Mouse (Mus musculus): ENCODE data around the gene Pvr. TPM values are rescaled to one million over a fixed set of nuclear protein-coding genes. Genes with fewer than 3 reads are reported as not detected.

Gene Pvr
- 10 to 100 TPM; 14.6 to 14.8 TPM for total RNA-seq (2021)
- long read RNA-seq, experiment 1, partial matches to known transcripts, result 1 of 2 reads
- long read RNA-seq, experiment 1, other reads (novel, unspliced or antisense), result 0 of 2 reads
- long read RNA-seq, experiment 2, partial matches to known transcripts, result 0 of 3 reads
- long read RNA-seq, experiment 2, other reads (novel, unspliced or antisense), result 2 of 3 reads

- peak within 1 kb of the TSS; percentile 71 for H3K4me3 ChIP-seq
- H3K27ac ChIP-seq, result peak within 1 kb of the TSS; percentile 77
- peak; percentile 28 for TF ChIP-seq CTCF (IDR thresholded peaks at IDR 0.05)
- peak; percentile 70 to 77 for DNase-seq (ENCODE audit: extremely low spot score in 1 of 2, low spot score in 2 of 2)
- intact Hi-C loops (cut with DNase I), result loop anchor here (1.0 kb wide), 1 partner anchor 13 kb away; no protein-coding TSS in a partner anchor
These were observed at the start of gene Pvr for GRCm38 (mm10) chr7:19920506-19921261. Gene Pvr (minus strand): TSS chr7:19921160.

GRCm38 (mm10) chr7:19970196-19970595 is 49.2 kb upstream of the Pvr start:
- DNase-seq (ENCODE audit: extremely low spot score in 1 of 2, low spot score in 2 of 2), result no peak
- no peak for TF ChIP-seq CTCF (IDR thresholded peaks at IDR 0.05)
- Histone ChIP-seq H3K27ac (no peak overlapping the region), H3K4me3 (no peak overlapping the region)
- intact Hi-C loops (cut with DNase I), result no loop called here

DNA sequence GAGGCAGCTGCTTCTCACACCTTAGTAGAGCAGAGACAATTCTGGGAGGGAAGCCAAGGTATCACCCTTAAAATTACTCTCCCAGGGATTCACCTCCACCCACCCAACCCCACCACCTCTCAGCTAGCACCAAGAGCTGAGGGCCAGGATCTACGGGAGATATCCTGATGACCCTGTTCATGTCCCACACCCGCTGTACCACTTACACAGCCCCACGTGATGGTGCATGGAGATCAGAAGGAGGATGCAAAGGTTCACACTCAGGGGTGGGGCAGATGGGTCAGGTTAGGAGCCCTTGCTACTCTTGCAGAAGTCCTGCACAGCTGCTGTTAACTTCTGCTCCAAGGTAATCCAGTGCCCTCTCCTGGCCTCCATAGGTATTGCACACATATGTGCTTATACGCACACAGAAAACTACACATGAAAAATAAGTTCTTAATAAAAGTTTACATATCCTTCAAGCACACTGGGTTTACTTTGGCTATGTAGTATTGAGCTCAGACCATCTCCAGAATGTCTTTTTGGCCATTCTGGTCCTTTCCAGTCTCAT is 48.7 kb upstream of the Pvr start:
- no peak overlapping the region for H3K27ac ChIP-seq
- H3K4me3 ChIP-seq, result no peak overlapping the region
- TF ChIP-seq CTCF (IDR thresholded peaks at IDR 0.05), result no peak
- intact Hi-C loops (cut with DNase I), result no loop called here
- no peak for DNase-seq (ENCODE audit: extremely low spot score in 1 of 2, low spot score in 2 of 2)

DNA sequence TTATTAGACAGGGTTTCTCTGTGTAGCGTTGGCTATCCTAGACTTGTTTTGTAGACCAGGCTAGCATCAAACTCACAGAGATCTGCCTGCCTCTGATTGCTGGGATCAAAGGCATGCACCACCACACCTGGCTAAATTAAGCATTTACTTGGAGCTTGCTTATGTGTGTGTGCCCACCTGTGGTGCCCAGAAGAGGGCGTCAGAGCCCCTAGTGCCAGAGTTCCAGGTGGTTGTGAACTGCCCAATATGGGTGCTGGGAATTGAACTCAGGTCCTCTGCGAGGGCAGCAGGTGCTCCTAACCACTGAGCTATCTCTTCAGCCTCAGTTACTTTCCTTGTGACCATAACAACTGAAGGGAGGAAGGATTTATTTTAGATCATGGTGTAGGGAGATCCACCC is 48.1 kb upstream of the Pvr start:
- no peak overlapping the region for H3K4me3 ChIP-seq
- no peak for TF ChIP-seq CTCF (IDR thresholded peaks at IDR 0.05)
- intact Hi-C loops (cut with DNase I), result no loop called here
- no peak for DNase-seq (ENCODE audit: extremely low spot score in 1 of 2, low spot score in 2 of 2)
- H3K27ac ChIP-seq, result no peak overlapping the region

GRCm38 (mm10) chr7:19964985-19965579 is 44.1 kb upstream of the Pvr start, which contains the start of gene Ceacam20:
Gene Ceacam20 (plus strand): TSS chr7:19965412.
- H3K4me3 ChIP-seq, result no peak within 1 kb of the TSS
- H3K27ac ChIP-seq, result no peak within 1 kb of the TSS
- no peak for TF ChIP-seq CTCF (IDR thresholded peaks at IDR 0.05)
- intact Hi-C loops (cut with DNase I), result no loop called here
- DNase-seq (ENCODE audit: extremely low spot score in 1 of 2, low spot score in 2 of 2), result no peak

- DNase-seq (ENCODE audit: extremely low spot score in 1 of 2, low spot score in 2 of 2), result no peak
- no peak for TF ChIP-seq CTCF (IDR thresholded peaks at IDR 0.05)
- Histone ChIP-seq H3K4me3 (no peak overlapping the region), H3K27ac (no peak overlapping the region)
- intact Hi-C loops (cut with DNase I), result no loop called here
These were observed 41.5 kb upstream of the Pvr start for GRCm38 (mm10) chr7:19962423-19962822.

DNA sequence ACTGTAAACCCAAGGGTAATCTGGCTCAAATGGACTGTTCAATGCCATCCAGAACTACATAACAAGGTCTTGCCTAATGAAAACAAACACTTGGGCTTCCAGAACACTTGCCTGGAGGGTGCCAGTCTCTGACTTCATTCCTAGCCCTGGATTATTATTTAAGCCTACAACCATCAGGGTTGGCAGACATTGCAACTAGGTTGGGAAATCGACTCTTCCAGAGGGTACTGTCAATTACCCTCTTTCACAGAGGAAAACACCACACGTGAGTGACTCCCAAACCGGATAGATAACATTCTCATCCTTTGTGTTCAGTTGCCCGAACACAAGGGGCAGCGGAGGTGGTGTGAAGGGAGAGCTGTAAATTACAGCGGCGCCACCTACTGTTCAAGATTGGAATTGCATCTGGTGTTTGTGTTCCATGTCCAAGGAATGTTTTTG is 35.4 kb upstream of the Pvr start:
- TF ChIP-seq CTCF (IDR thresholded peaks at IDR 0.05), result peak; percentile 82
- H3K4me3 ChIP-seq, result no peak overlapping the region
- intact Hi-C loops (cut with DNase I), result loop anchor here (1.0 to 5.0 kb wide), 3 partner anchors 23 to 154 kb away; no protein-coding TSS in a partner anchor
- DNase-seq (ENCODE audit: extremely low spot score in 1 of 2, low spot score in 2 of 2), result peak; percentile 81 to 92
- H3K27ac ChIP-seq, result no peak overlapping the region

GRCm38 (mm10) chr7:19955861-19956260 is 34.9 kb upstream of the Pvr start:
- Histone ChIP-seq H3K4me3 (no peak overlapping the region), H3K27ac (no peak overlapping the region)
- no peak for TF ChIP-seq CTCF (IDR thresholded peaks at IDR 0.05)
- intact Hi-C loops (cut with DNase I), result loop anchor here (1.0 to 5.0 kb wide), 3 partner anchors 23 to 154 kb away; no protein-coding TSS in a partner anchor
- DNase-seq (ENCODE audit: extremely low spot score in 1 of 2, low spot score in 2 of 2), result no peak

- Histone ChIP-seq H3K4me3 (no peak overlapping the region), H3K27ac (no peak overlapping the region)
- TF ChIP-seq CTCF (IDR thresholded peaks at IDR 0.05), result no peak
- DNase-seq (ENCODE audit: extremely low spot score in 1 of 2, low spot score in 2 of 2), result no peak
- intact Hi-C loops (cut with DNase I), result no loop called here
These were observed 32.1 kb upstream of the Pvr start for GRCm38 (mm10) chr7:19953054-19953453.

GRCm38 (mm10) chr7:19952320-19952986 is 31.5 kb upstream of the Pvr start:
- intact Hi-C loops (cut with DNase I), result no loop called here
- Histone ChIP-seq H3K27ac (no peak overlapping the region), H3K4me3 (no peak overlapping the region)
- no peak for DNase-seq (ENCODE audit: extremely low spot score in 1 of 2, low spot score in 2 of 2)
- no peak for TF ChIP-seq CTCF (IDR thresholded peaks at IDR 0.05)

- intact Hi-C loops (cut with DNase I), result no loop called here
- H3K27ac ChIP-seq, result no peak within 1 kb of the TSS
- no peak for TF ChIP-seq CTCF (IDR thresholded peaks at IDR 0.05)
- H3K4me3 ChIP-seq, result no peak within 1 kb of the TSS
- no peak for DNase-seq (ENCODE audit: extremely low spot score in 1 of 2, low spot score in 2 of 2)
These were observed 29.6 kb upstream of the Pvr start, which contains the start of gene Igsf23 for GRCm38 (mm10) chr7:19950589-19950988. Gene Igsf23 (minus strand): TSS chr7:19950756.

Measured in left cerebral cortex, adult 2 months (tissue).